Mouse (Mus musculus): Measurements from ENCODE around the gene Pdpn. TPM values are rescaled to one million over a fixed set of nuclear protein-coding genes. Genes with fewer than 3 reads are reported as not detected.

Gene Pdpn
- polyA plus RNA-seq, 1 experiment: 1.3 TPM

- no peak overlapping the region for H3K27ac ChIP-seq (ENCODE audit: control insufficient read depth, insufficient read depth, low read depth, low read length)
- TF ChIP-seq CTCF (IDR thresholded peaks at IDR 0.05; ENCODE audit: control insufficient read depth, insufficient read depth, insufficient replicate concordance, low read depth, low read length) (no peak), POLR2A (IDR thresholded peaks at IDR 0.05; ENCODE audit: control insufficient read depth, low read depth, low read length) (no peak)
- no peaks in the 10 kb centered on the region for H3K36me3 ChIP-seq (ENCODE audit: control insufficient read depth, insufficient read depth, low read length)
- H3K4me3 ChIP-seq (ENCODE audit: control insufficient read depth, low read depth, low read length): no peak overlapping the region
- H3K27me3 ChIP-seq (ENCODE audit: control insufficient read depth, insufficient read depth, low read length): no peaks in the 10 kb centered on the region
- H3K4me1 ChIP-seq (ENCODE audit: control insufficient read depth, insufficient read depth, low read length): no peaks in the 10 kb centered on the region
Measured at GRCm38 (mm10) chr4:143259718-143260349, 39.5 kb downstream of the Pdpn start.

DNA sequence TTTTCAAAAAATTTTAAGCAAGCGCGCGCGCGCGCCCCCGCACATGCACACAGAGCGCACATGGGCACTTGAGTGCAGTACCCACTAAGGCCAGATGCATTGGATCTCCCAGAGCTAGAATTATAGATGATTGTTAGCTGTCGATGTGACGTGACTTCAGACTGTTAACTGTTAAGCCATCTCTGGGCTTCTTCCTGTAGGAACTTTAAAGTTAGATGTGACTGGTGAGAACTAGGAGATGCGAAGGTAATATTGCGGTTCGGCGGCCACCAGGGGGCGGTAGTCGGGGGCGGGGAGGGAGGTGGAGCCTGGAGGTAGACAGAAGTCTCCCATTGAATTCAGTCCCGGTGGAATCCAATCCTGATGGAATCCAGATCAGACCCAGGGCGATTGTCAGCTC, 40.8 kb downstream of the Pdpn start:
- TF ChIP-seq CTCF (IDR thresholded peaks at IDR 0.05; ENCODE audit: control insufficient read depth, insufficient read depth, insufficient replicate concordance, low read depth, low read length): peak; percentile 74
- TF ChIP-seq POLR2A (IDR thresholded peaks at IDR 0.05; ENCODE audit: control insufficient read depth, low read depth, low read length): no peak
- Histone ChIP-seq H3K4me1 (ENCODE audit: control insufficient read depth, insufficient read depth, low read length) (no peaks in the 10 kb centered on the region), H3K36me3 (ENCODE audit: control insufficient read depth, insufficient read depth, low read length) (no peaks in the 10 kb centered on the region), H3K4me3 (ENCODE audit: control insufficient read depth, low read depth, low read length) (peak overlapping the region; percentile 20), H3K27ac (ENCODE audit: control insufficient read depth, insufficient read depth, low read depth, low read length) (no peak overlapping the region), H3K27me3 (ENCODE audit: control insufficient read depth, insufficient read depth, low read length) (no peaks in the 10 kb centered on the region)

- TF ChIP-seq CTCF (IDR thresholded peaks at IDR 0.05; ENCODE audit: control insufficient read depth, insufficient read depth, insufficient replicate concordance, low read depth, low read length) (no peak), POLR2A (IDR thresholded peaks at IDR 0.05; ENCODE audit: control insufficient read depth, low read depth, low read length) (no peak)
- no peak overlapping the region for H3K4me3 ChIP-seq (ENCODE audit: control insufficient read depth, low read depth, low read length)
- no peaks in the 10 kb centered on the region for H3K4me1 ChIP-seq (ENCODE audit: control insufficient read depth, insufficient read depth, low read length)
- no peaks in the 10 kb centered on the region for H3K27me3 ChIP-seq (ENCODE audit: control insufficient read depth, insufficient read depth, low read length)
- no peak overlapping the region for H3K27ac ChIP-seq (ENCODE audit: control insufficient read depth, insufficient read depth, low read depth, low read length)
- H3K36me3 ChIP-seq (ENCODE audit: control insufficient read depth, insufficient read depth, low read length): no peaks in the 10 kb centered on the region
Measured at GRCm38 (mm10) chr4:143257971-143258370, 41.4 kb downstream of the Pdpn start.

DNA sequence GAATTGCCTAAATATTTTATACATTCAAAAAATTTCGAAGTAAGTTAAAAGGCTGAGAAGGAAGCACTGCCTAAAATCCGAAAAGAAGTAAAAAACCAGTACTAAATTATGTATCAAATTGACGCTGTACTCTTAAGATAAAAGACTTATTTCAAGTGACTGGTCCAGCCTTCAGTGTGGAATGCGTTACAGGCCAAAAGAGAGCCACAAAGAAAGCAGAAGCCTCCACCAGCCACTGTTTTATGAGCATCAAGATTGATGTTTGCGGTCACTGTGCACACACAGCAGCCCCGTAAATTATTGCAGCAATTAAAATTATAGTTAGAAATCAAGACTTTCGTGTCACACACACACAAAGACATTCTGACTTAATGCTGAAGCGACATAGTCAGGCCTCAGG, 43.8 kb downstream of the Pdpn start:
- Histone ChIP-seq H3K36me3 (ENCODE audit: control insufficient read depth, insufficient read depth, low read length) (no peaks in the 10 kb centered on the region), H3K4me1 (ENCODE audit: control insufficient read depth, insufficient read depth, low read length) (no peaks in the 10 kb centered on the region), H3K4me3 (ENCODE audit: control insufficient read depth, low read depth, low read length) (no peak overlapping the region), H3K27me3 (ENCODE audit: control insufficient read depth, insufficient read depth, low read length) (no peaks in the 10 kb centered on the region), H3K27ac (ENCODE audit: control insufficient read depth, insufficient read depth, low read depth, low read length) (no peak overlapping the region)
- TF ChIP-seq CTCF (IDR thresholded peaks at IDR 0.05; ENCODE audit: control insufficient read depth, insufficient read depth, insufficient replicate concordance, low read depth, low read length): no peak
- TF ChIP-seq POLR2A (IDR thresholded peaks at IDR 0.05; ENCODE audit: control insufficient read depth, low read depth, low read length): no peak

DNA sequence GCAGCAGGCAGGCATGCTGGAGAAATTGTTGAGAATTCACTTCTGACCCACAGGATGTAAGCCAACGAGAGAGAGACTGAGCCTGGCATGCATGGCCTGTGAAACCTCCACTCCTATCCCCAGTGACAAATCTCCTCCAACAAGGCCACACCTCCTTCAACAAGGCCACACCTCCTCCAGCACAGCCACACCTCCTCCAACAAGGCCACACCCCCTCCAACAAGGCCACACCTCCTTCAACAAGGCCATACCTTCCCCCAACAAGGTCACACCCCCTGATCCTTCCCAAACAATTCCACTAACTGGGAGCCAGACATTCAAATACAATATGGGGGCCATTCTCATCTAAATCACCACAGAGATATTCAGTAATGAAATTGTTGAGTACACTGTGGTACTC, 46.0 kb downstream of the Pdpn start:
- H3K27me3 ChIP-seq (ENCODE audit: control insufficient read depth, insufficient read depth, low read length): no peaks in the 10 kb centered on the region
- no peaks in the 10 kb centered on the region for H3K4me1 ChIP-seq (ENCODE audit: control insufficient read depth, insufficient read depth, low read length)
- H3K27ac ChIP-seq (ENCODE audit: control insufficient read depth, insufficient read depth, low read depth, low read length): no peak overlapping the region
- TF ChIP-seq CTCF (IDR thresholded peaks at IDR 0.05; ENCODE audit: control insufficient read depth, insufficient read depth, insufficient replicate concordance, low read depth, low read length) (no peak), POLR2A (IDR thresholded peaks at IDR 0.05; ENCODE audit: control insufficient read depth, low read depth, low read length) (no peak)
- no peaks in the 10 kb centered on the region for H3K36me3 ChIP-seq (ENCODE audit: control insufficient read depth, insufficient read depth, low read length)
- H3K4me3 ChIP-seq (ENCODE audit: control insufficient read depth, low read depth, low read length): no peak overlapping the region

DNA sequence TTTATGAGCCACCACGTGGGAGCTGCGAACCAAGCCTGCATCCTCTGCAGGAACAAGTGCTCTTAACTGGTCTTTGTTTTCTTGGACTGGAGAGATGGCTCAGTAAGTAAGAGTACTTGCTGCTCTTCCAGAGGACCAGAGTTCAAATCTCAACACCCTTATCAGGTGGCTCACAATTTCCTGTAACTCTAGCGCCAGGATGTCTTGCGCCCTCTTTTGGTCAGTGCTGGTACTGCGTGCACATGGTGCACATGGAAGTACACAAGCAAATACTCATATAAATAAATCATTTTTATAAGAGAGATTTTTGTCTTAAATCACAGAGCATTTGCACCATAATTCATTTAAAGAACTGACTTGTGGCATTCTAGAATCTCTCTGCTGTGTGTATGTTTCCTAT, 51.3 kb downstream of the Pdpn start:
- TF ChIP-seq CTCF (IDR thresholded peaks at IDR 0.05; ENCODE audit: control insufficient read depth, insufficient read depth, insufficient replicate concordance, low read depth, low read length) (peak; percentile 84; the same call in 1 of the 2 replicates), POLR2A (IDR thresholded peaks at IDR 0.05; ENCODE audit: control insufficient read depth, low read depth, low read length) (no peak)

GRCm38 (mm10) chr4:143241294-143241693, 58.1 kb downstream of the Pdpn start:
- H3K27ac ChIP-seq (ENCODE audit: control insufficient read depth, insufficient read depth, low read depth, low read length): no peak overlapping the region
- TF ChIP-seq POLR2A (IDR thresholded peaks at IDR 0.05; ENCODE audit: control insufficient read depth, low read depth, low read length) (no peak), CTCF (IDR thresholded peaks at IDR 0.05; ENCODE audit: control insufficient read depth, insufficient read depth, insufficient replicate concordance, low read depth, low read length) (no peak)
- peaks cover 14% of the 10 kb centered on the region for H3K4me1 ChIP-seq (ENCODE audit: control insufficient read depth, insufficient read depth, low read length)
- H3K4me3 ChIP-seq (ENCODE audit: control insufficient read depth, low read depth, low read length): peak overlapping the region; percentile 25; the same call in 1 of the 2 replicates
- no peaks in the 10 kb centered on the region for H3K36me3 ChIP-seq (ENCODE audit: control insufficient read depth, insufficient read depth, low read length)
- no peaks in the 10 kb centered on the region for H3K27me3 ChIP-seq (ENCODE audit: control insufficient read depth, insufficient read depth, low read length)

More for the DNA sequence above, 51.3 kb downstream of the Pdpn start:
- Histone ChIP-seq H3K27ac (ENCODE audit: control insufficient read depth, insufficient read depth, low read depth, low read length) (no peak overlapping the region), H3K27me3 (ENCODE audit: control insufficient read depth, insufficient read depth, low read length) (no peaks in the 10 kb centered on the region), H3K4me1 (ENCODE audit: control insufficient read depth, insufficient read depth, low read length) (peaks cover 3% of the 10 kb centered on the region; the same call in 1 of the 2 replicates), H3K4me3 (ENCODE audit: control insufficient read depth, low read depth, low read length) (no peak overlapping the region), H3K36me3 (ENCODE audit: control insufficient read depth, insufficient read depth, low read length) (no peaks in the 10 kb centered on the region)

All from testis, adult 2 months (tissue).